Mouse (Mus musculus): ENCODE data around the gene Fgf4. TPM values are rescaled to one million over a fixed set of nuclear protein-coding genes. Genes with fewer than 3 reads are reported as not detected.

Gene Fgf4
- total RNA-seq (2012; rRNA removed) (not detected in 2 replicates), total RNA-seq (2014; rRNA removed) (not detected in 2 replicates), polyA plus RNA-seq (2012; ENCODE audit: insufficient read length, low read depth) (not detected in 2 replicates)

- DNase-seq (ENCODE audit: extremely low read depth) = no peak
- Histone ChIP-seq H3K36me3 (replicated peaks in 1 of 2; ENCODE audit: control insufficient read depth in 1 of 2, insufficient read depth in 1 of 2, low read length in 1 of 2) (no peaks in the 10 kb centered on the region), H3K27ac (ENCODE audit: insufficient read depth, low read depth) (no peak within 1 kb of the TSS), H3K4me2 (ENCODE audit: insufficient read depth, low read depth, poor library complexity, severe bottlenecking) (no peak within 1 kb of the TSS), H3K4me3 (replicated peaks in 1 of 3; ENCODE audit: low read depth in 2 of 3, low read length in 2 of 3, poor library complexity in 1 of 3) (no peak within 1 kb of the TSS), H3K27me3 (replicated peaks) (peaks cover 80% of the 10 kb centered on the region), H3K79me2 (replicated peaks; ENCODE audit: control insufficient read depth, extremely low read depth, insufficient read depth, poor library complexity, severe bottlenecking) (no peaks in the 10 kb centered on the region), H3K9me3 (replicated peaks; ENCODE audit: low read length) (no peaks in the 10 kb centered on the region), H3K4me1 (ENCODE audit: control insufficient read depth in 1 of 2, insufficient read depth in 2 of 2) (no peaks in the 10 kb centered on the region), H3K9ac (ENCODE audit: insufficient read depth, low read depth) (no peak within 1 kb of the TSS)
- TF ChIP-seq UBTF (IDR thresholded peaks at IDR 0.05; ENCODE audit: low read depth, low read length) (no peak), MAX (IDR thresholded peaks at IDR 0.05; ENCODE audit: low read length) (no peak), ZMIZ1 (IDR thresholded peaks at IDR 0.05; ENCODE audit: low read depth, low read length) (no peak), NELFE (IDR thresholded peaks at IDR 0.05; ENCODE audit: low read depth, low read length) (no peak), EP300 (IDR thresholded peaks at IDR 0.05; ENCODE audit: low read length) (no peak), MEF2A (IDR thresholded peaks at IDR 0.05; ENCODE audit: borderline replicate concordance, low read depth, low read length) (no peak)
- dilution Hi-C loops (cut with MboI; ENCODE audit: extremely low pct_ligation_motif_present, extremely low pct_unique_long_range_greater_than_20kb, low sequenced_read_pairs) = no loop called here
- in situ Hi-C loops (cut with MboI; ENCODE audit: low pct_ligation_motif_present, low pct_unique_long_range_greater_than_20kb, low sequenced_read_pairs) = loop anchor here (10.0 kb wide), 1 partner anchor 48 kb away; the partner anchor contains the start of gene Fgf15
These were observed at the start of gene Fgf4 for GRCm38 (mm10) chr7:144847067-144847466. Gene Fgf4, plus strand, starts transcription at chr7:144847367.

- in situ Hi-C loops (cut with MboI; ENCODE audit: low pct_ligation_motif_present, low pct_unique_long_range_greater_than_20kb, low sequenced_read_pairs) (no loop called here), dilution Hi-C loops (cut with MboI; ENCODE audit: extremely low pct_ligation_motif_present, extremely low pct_unique_long_range_greater_than_20kb, low sequenced_read_pairs) (no loop called here)
- H3K4me2 ChIP-seq (ENCODE audit: insufficient read depth, low read depth, poor library complexity, severe bottlenecking) = no peak overlapping the region
- peak; percentile 5 for DNase-seq (ENCODE audit: extremely low read depth)
- TF ChIP-seq ETS1 (conservative IDR thresholded peaks at IDR 0.05; ENCODE audit: low read depth, low read length) (no peak), SMC3 (IDR thresholded peaks at IDR 0.05; ENCODE audit: low read depth, low read length) (peak; percentile 51), RAD21 (IDR thresholded peaks at IDR 0.05; ENCODE audit: low read depth, low read length) (peak; percentile 24), CTCF (conservative IDR thresholded peaks at IDR 0.05 in 1 of 2, IDR thresholded peaks at IDR 0.05 in 1 of 2; ENCODE audit: low read depth in 2 of 2, low read length in 2 of 2) (peak in 1 of 2 experiments; percentile 58; a peak in 2 of 4 replicates)
- H3K36me3 ChIP-seq (replicated peaks in 1 of 2; ENCODE audit: control insufficient read depth in 1 of 2, insufficient read depth in 1 of 2, low read length in 1 of 2) = no peaks in the 10 kb centered on the region
- peaks cover 90% of the 10 kb centered on the region for H3K27me3 ChIP-seq (replicated peaks)
- H3K4me1 ChIP-seq (ENCODE audit: control insufficient read depth in 1 of 2, insufficient read depth in 2 of 2) = no peaks in the 10 kb centered on the region
- no peaks in the 10 kb centered on the region for H3K79me2 ChIP-seq (replicated peaks; ENCODE audit: control insufficient read depth, extremely low read depth, insufficient read depth, poor library complexity, severe bottlenecking)
- H3K4me3 ChIP-seq (replicated peaks in 1 of 3; ENCODE audit: low read depth in 2 of 3, low read length in 2 of 3, poor library complexity in 1 of 3) = no peak overlapping the region
- no peak overlapping the region for H3K27ac ChIP-seq (ENCODE audit: insufficient read depth, low read depth)
- no peak overlapping the region for H3K9ac ChIP-seq (ENCODE audit: insufficient read depth, low read depth)
- no peaks in the 10 kb centered on the region for H3K9me3 ChIP-seq (replicated peaks; ENCODE audit: low read length)
These were observed 48.7 kb upstream of the Fgf4 start for GRCm38 (mm10) chr7:144798471-144798870.

DNA sequence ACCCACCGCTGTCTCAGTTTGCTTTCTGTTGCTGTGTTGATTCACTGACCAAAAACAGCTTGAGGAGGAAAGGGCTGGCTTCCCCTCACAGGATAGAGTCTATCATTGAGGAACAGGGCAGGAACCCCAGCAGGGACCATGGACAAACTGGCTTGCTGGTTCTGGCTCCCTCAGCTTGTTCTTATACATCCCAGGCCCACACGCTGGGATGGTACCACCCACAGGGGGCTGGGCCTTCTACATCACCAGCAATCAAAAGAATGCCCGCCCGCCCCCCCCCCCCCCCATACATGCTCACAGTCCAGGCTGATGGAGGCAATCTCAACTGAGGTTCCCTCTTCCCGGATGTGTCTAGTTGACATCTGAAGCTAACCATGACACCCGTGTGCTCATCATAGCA is 40.1 kb upstream of the Fgf4 start:
- Histone ChIP-seq H3K9me3 (replicated peaks; ENCODE audit: low read length) (no peaks in the 10 kb centered on the region), H3K36me3 (replicated peaks in 1 of 2; ENCODE audit: control insufficient read depth in 1 of 2, insufficient read depth in 1 of 2, low read length in 1 of 2) (no peaks in the 10 kb centered on the region), H3K79me2 (replicated peaks; ENCODE audit: control insufficient read depth, extremely low read depth, insufficient read depth, poor library complexity, severe bottlenecking) (no peaks in the 10 kb centered on the region), H3K27me3 (replicated peaks) (peaks cover 93% of the 10 kb centered on the region), H3K9ac (ENCODE audit: insufficient read depth, low read depth) (no peak overlapping the region), H3K4me1 (ENCODE audit: control insufficient read depth in 1 of 2, insufficient read depth in 2 of 2) (no peaks in the 10 kb centered on the region), H3K4me3 (replicated peaks in 1 of 3; ENCODE audit: low read depth in 2 of 3, low read length in 2 of 3, poor library complexity in 1 of 3) (no peak overlapping the region), H3K4me2 (ENCODE audit: insufficient read depth, low read depth, poor library complexity, severe bottlenecking) (no peak overlapping the region), H3K27ac (ENCODE audit: insufficient read depth, low read depth) (no peak overlapping the region)
- TF ChIP-seq ZC3H11A (IDR thresholded peaks at IDR 0.05; ENCODE audit: low read depth, low read length) = no peak
- TF ChIP-seq HCFC1 (IDR thresholded peaks at IDR 0.05; ENCODE audit: low read depth, low read length) = no peak
- no peak for TF ChIP-seq GABPA (IDR thresholded peaks at IDR 0.05; ENCODE audit: insufficient replicate concordance, low read depth, low read length)
- no peak for TF ChIP-seq ZNF384 (IDR thresholded peaks at IDR 0.05; ENCODE audit: low read depth, low read length)
- no peak for TF ChIP-seq JUN (IDR thresholded peaks at IDR 0.05; ENCODE audit: insufficient read depth, low read depth, low read length)
- no peak for TF ChIP-seq JUND (conservative IDR thresholded peaks at IDR 0.05; ENCODE audit: low read depth, low read length)
- no peak for TF ChIP-seq USF1 (IDR thresholded peaks at IDR 0.05; ENCODE audit: low read depth, low read length)
- TF ChIP-seq BHLHE40 (IDR thresholded peaks at IDR 0.05; ENCODE audit: low read depth, low read length) = no peak
- TF ChIP-seq EP300 (IDR thresholded peaks at IDR 0.05; ENCODE audit: low read length) = no peak
- no peak for TF ChIP-seq MAX (IDR thresholded peaks at IDR 0.05; ENCODE audit: low read length)
- dilution Hi-C loops (cut with MboI; ENCODE audit: extremely low pct_ligation_motif_present, extremely low pct_unique_long_range_greater_than_20kb, low sequenced_read_pairs) = no loop called here
- no peak for DNase-seq (ENCODE audit: extremely low read depth)
- in situ Hi-C loops (cut with MboI; ENCODE audit: low pct_ligation_motif_present, low pct_unique_long_range_greater_than_20kb, low sequenced_read_pairs) = no loop called here
